Mouse (Mus musculus): ENCODE results near the gene Olfr1420. TPM values are rescaled to one million over a fixed set of nuclear protein-coding genes. Genes with fewer than 3 reads are reported as not detected.
"Not testable (repeated sequence)": the region's sequence is repeated elsewhere in the genome, so short reads cannot be mapped to it uniquely, and the experiment has no call there.

Gene Olfr1420
- not detected for total RNA-seq (2022)

- DNase-seq (ENCODE audit: low spot score) = no peak
These were observed at the start of gene Olfr1420 for GRCm38 (mm10) chr19:11886265-11886664. TSS of gene Olfr1420 (plus strand) at chr19:11886565.

- no peak for DNase-seq (ENCODE audit: low spot score)
These were observed 47.2 kb upstream of the Olfr1420 start, which contains the start of gene Olfr1417 for GRCm38 (mm10) chr19:11839119-11839518. TSS of gene Olfr1417 (minus strand) at chr19:11839219.

- no peak for DNase-seq (ENCODE audit: low spot score)
These were observed 40.0 kb upstream of the Olfr1420 start for GRCm38 (mm10) chr19:11846333-11846732.

GRCm38 (mm10) chr19:11852652-11853051 lies 33.7 kb upstream of the Olfr1420 start:
- DNase-seq (ENCODE audit: low spot score) = no peak

- DNase-seq (ENCODE audit: low spot score) = no peak
These were observed 31.5 kb upstream of the Olfr1420 start for GRCm38 (mm10) chr19:11854821-11855220.

- no peak for DNase-seq (ENCODE audit: low spot score)
These were observed 29.9 kb upstream of the Olfr1420 start for GRCm38 (mm10) chr19:11856506-11856905.

- DNase-seq (ENCODE audit: low spot score) = no peak
These were observed 25.4 kb upstream of the Olfr1420 start, which contains the start of gene Olfr1418 for GRCm38 (mm10) chr19:11860966-11861365. TSS of gene Olfr1418 (minus strand) at chr19:11861066.

GRCm38 (mm10) chr19:11867837-11868236 lies 18.5 kb upstream of the Olfr1420 start:
- no peak for DNase-seq (ENCODE audit: low spot score)

GRCm38 (mm10) chr19:11875006-11875405 lies 11.4 kb upstream of the Olfr1420 start, which contains the start of gene Olfr1419:
TSS of gene Olfr1419 (minus strand) at chr19:11875106.
- no peak for DNase-seq (ENCODE audit: low spot score)

- DNase-seq (ENCODE audit: low spot score) = not testable (repeated sequence)
These were observed 8.0 kb upstream of the Olfr1420 start for GRCm38 (mm10) chr19:11878404-11878803.

GRCm38 (mm10) chr19:11911021-11911420 lies 24.7 kb downstream of the Olfr1420 start:
- DNase-seq (ENCODE audit: low spot score) = no peak

- no peak for DNase-seq (ENCODE audit: low spot score)
These were observed 25.2 kb downstream of the Olfr1420 start for GRCm38 (mm10) chr19:11911603-11912002.

GRCm38 (mm10) chr19:11912037-11912532 lies 25.7 kb downstream of the Olfr1420 start, which contains the start of gene Patl1:
TSS of gene Patl1 (plus strand) at chr19:11912399.
- DNase-seq (ENCODE audit: low spot score) = peak; percentile 98

GRCm38 (mm10) chr19:11912533-11913121 lies 26.3 kb downstream of the Olfr1420 start:
- peak; percentile 43 for DNase-seq (ENCODE audit: low spot score)

- DNase-seq (ENCODE audit: low spot score) = peak; percentile 53
These were observed 29.4 kb downstream of the Olfr1420 start for GRCm38 (mm10) chr19:11915804-11916203.

GRCm38 (mm10) chr19:11922068-11922467 lies 35.7 kb downstream of the Olfr1420 start:
- no peak for DNase-seq (ENCODE audit: low spot score)

GRCm38 (mm10) chr19:11922515-11922914 lies 36.1 kb downstream of the Olfr1420 start:
- not testable (repeated sequence) for DNase-seq (ENCODE audit: low spot score)

GRCm38 (mm10) chr19:11926380-11926779 lies 40.0 kb downstream of the Olfr1420 start:
- no peak for DNase-seq (ENCODE audit: low spot score)

GRCm38 (mm10) chr19:11928025-11928748 lies 41.8 kb downstream of the Olfr1420 start:
- no peak for DNase-seq (ENCODE audit: low spot score)

GRCm38 (mm10) chr19:11946460-11946859 lies 60.1 kb downstream of the Olfr1420 start:
- DNase-seq (ENCODE audit: low spot score) = not testable (repeated sequence)

Measured in heart, adult 8-10 months (tissue).